Mouse (Mus musculus) heart, embryonic 13.5 days (tissue): ENCODE data around the gene Gpcpd1. TPM values are rescaled to one million over a fixed set of nuclear protein-coding genes. Genes with fewer than 3 reads are reported as not detected.

ENCODE experiments used
- ATAC-seq: fragments of 200-750 bp; cut with Nextera tagmentation; 2 replicates; pipeline ENCODE4 v1.8.0; 2017; ENCODE audit warnings: moderate TSS enrichment; ENCODE audit not compliant: insufficient number of reproducible peaks, low FRiP score, low TSS enrichment; ENCODE audit errors: extremely low read depth
- H3K27ac ChIP-seq: fragments of 300-500 bp; sonication (generic); replicated peaks from 2 replicates; pipeline ENCODE4 v1.5.1; 2015; ENCODE audit warnings: moderate library complexity, mild to moderate bottlenecking, inconsistent platforms
- H3K27me3 ChIP-seq: fragments of 300-500 bp; sonication (generic); replicated peaks from 2 replicates; pipeline ENCODE4 v1.6.1; 2015; ENCODE audit warnings: mild to moderate bottlenecking, inconsistent platforms
- H3K36me3 ChIP-seq: fragments of 300-500 bp; sonication (generic); 2 replicates; pipeline ENCODE4 v1.6.1; 2015; ENCODE audit warnings: mild to moderate bottlenecking, inconsistent platforms
- H3K4me1 ChIP-seq: fragments of 300-500 bp; sonication (generic); 2 replicates; pipeline ENCODE4 v1.6.1; 2015; ENCODE audit warnings: inconsistent platforms
- H3K4me2 ChIP-seq: fragments of 300-500 bp; sonication (generic); 2 replicates; pipeline ENCODE4 v1.6.1; 2015; ENCODE audit warnings: inconsistent platforms, mild to moderate bottlenecking, moderate library complexity
- H3K4me3 ChIP-seq: fragments of 300-500 bp; sonication (generic); 2 replicates; pipeline ENCODE4 v1.5.1; 2015; ENCODE audit warnings: moderate library complexity, mild to moderate bottlenecking, inconsistent platforms
- H3K9ac ChIP-seq: fragments of 300-500 bp; sonication (generic); 2 replicates; pipeline ENCODE4 v1.6.1; 2015; ENCODE audit warnings: inconsistent platforms, mild to moderate bottlenecking, moderate library complexity
- H3K9me3 ChIP-seq: fragments of 300-500 bp; sonication (generic); 2 replicates; pipeline ENCODE4 v1.6.1; 2016; ENCODE audit warnings: inconsistent platforms
- WGBS: fragments of 180-500 bp; shearing (Covaris S2); methylation state at CpG from one replicate; pipeline ENCODE4 v1.1.7; 2015; ENCODE audit warnings: mixed read lengths; 5-methylcytosine and 5-hydroxymethylcytosine counted together
- polyA plus RNA-seq: library from polyadenylated mRNA; unstranded; fragments of >200 nt; fragmentation: Nextera tagmentation; extraction: Ambion mirVana; gene quantifications from 2 replicates; pipeline ENCODE4 v1.2.1, GENCODE M21; 2015

Gpcpd1 gene
- polyA plus RNA-seq, 1 experiment from 2014 or later: 31.6 TPM

GRCm38 (mm10) chr2:132584191-132584590, 3.3 kb downstream of the Gpcpd1 start:
- no peak overlapping the region for H3K4me2 ChIP-seq
- no peaks in the 10 kb centered on the region for H3K9me3 ChIP-seq
- no peak for ATAC-seq
- 61% methylated on average over 1 of the region's 1 CpGs for WGBS
- H3K27me3 ChIP-seq: no peaks in the 10 kb centered on the region
- H3K36me3 ChIP-seq: no peaks in the 10 kb centered on the region
- no peak overlapping the region for H3K9ac ChIP-seq
- no peak overlapping the region for H3K4me3 ChIP-seq
- H3K4me1 ChIP-seq: peaks cover 46% of the 10 kb centered on the region
- H3K27ac ChIP-seq: no peak overlapping the region

GRCm38 (mm10) chr2:132583126-132583525, 4.4 kb downstream of the Gpcpd1 start:
- Histone ChIP-seq H3K27ac (peak overlapping the region; percentile 50), H3K4me1 (peaks cover 46% of the 10 kb centered on the region), H3K4me2 (no peak overlapping the region), H3K4me3 (no peak overlapping the region), H3K9me3 (no peaks in the 10 kb centered on the region), H3K9ac (no peak overlapping the region), H3K36me3 (no peaks in the 10 kb centered on the region), H3K27me3 (no peaks in the 10 kb centered on the region)
- 57% methylated on average over 3 of the region's 3 CpGs for WGBS
- ATAC-seq: no peak

GRCm38 (mm10) chr2:132582227-132582626, 5.3 kb downstream of the Gpcpd1 start:
- Histone ChIP-seq H3K27ac (peak overlapping the region; percentile 74), H3K27me3 (no peaks in the 10 kb centered on the region), H3K36me3 (no peaks in the 10 kb centered on the region), H3K9me3 (no peaks in the 10 kb centered on the region), H3K4me1 (peaks cover 46% of the 10 kb centered on the region), H3K4me2 (no peak overlapping the region), H3K9ac (no peak overlapping the region), H3K4me3 (no peak overlapping the region)
- no peak for ATAC-seq
- 36% methylated on average over 4 of the region's 4 CpGs for WGBS

- no peak overlapping the region for H3K9ac ChIP-seq
- WGBS: 84% methylated on average over 3 of the region's 3 CpGs
- H3K36me3 ChIP-seq: no peaks in the 10 kb centered on the region
- H3K27me3 ChIP-seq: no peaks in the 10 kb centered on the region
- no peak overlapping the region for H3K27ac ChIP-seq
- no peak for ATAC-seq
- no peak overlapping the region for H3K4me3 ChIP-seq
- no peak overlapping the region for H3K4me2 ChIP-seq
- no peaks in the 10 kb centered on the region for H3K9me3 ChIP-seq
- peaks cover 55% of the 10 kb centered on the region for H3K4me1 ChIP-seq
Observed at GRCm38 (mm10) chr2:132579689-132580088, 7.8 kb downstream of the Gpcpd1 start.

GRCm38 (mm10) chr2:132578711-132579110, 8.8 kb downstream of the Gpcpd1 start:
- WGBS: 93% methylated on average over 3 of the region's 3 CpGs
- Histone ChIP-seq H3K9me3 (no peaks in the 10 kb centered on the region), H3K27ac (peak overlapping the region; percentile 99; the same call in 1 of the 2 replicates)

GRCm38 (mm10) chr2:132578059-132578458, 9.5 kb downstream of the Gpcpd1 start:
- WGBS: 2% methylated on average over 38 of the region's 38 CpGs
- H3K27me3 ChIP-seq: no peaks in the 10 kb centered on the region
- H3K4me3 ChIP-seq: peak overlapping the region; percentile 92
- H3K27ac ChIP-seq: peak overlapping the region; percentile 99
- H3K4me2 ChIP-seq: peak overlapping the region; percentile 84
- peaks cover 42% of the 10 kb centered on the region for H3K4me1 ChIP-seq
- H3K9ac ChIP-seq: peak overlapping the region; percentile 97
- H3K36me3 ChIP-seq: no peaks in the 10 kb centered on the region
- no peaks in the 10 kb centered on the region for H3K9me3 ChIP-seq
- ATAC-seq: peak; percentile 94

More at GRCm38 (mm10) chr2:132578711-132579110, 8.8 kb downstream of the Gpcpd1 start:
- peak overlapping the region; percentile 84 for H3K4me2 ChIP-seq
- H3K9ac ChIP-seq: no peak overlapping the region
- peak overlapping the region; percentile 92; the same call in 1 of the 2 replicates for H3K4me3 ChIP-seq
- H3K27me3 ChIP-seq: no peaks in the 10 kb centered on the region
- no peaks in the 10 kb centered on the region for H3K36me3 ChIP-seq
- H3K4me1 ChIP-seq: peaks cover 45% of the 10 kb centered on the region
- ATAC-seq: no peak

- Histone ChIP-seq H3K36me3 (no peaks in the 10 kb centered on the region), H3K4me3 (peak overlapping the region; percentile 92), H3K9ac (peak overlapping the region; percentile 97), H3K9me3 (no peaks in the 10 kb centered on the region), H3K27ac (peak overlapping the region; percentile 99), H3K4me2 (peak overlapping the region; percentile 84), H3K4me1 (peaks cover 37% of the 10 kb centered on the region), H3K27me3 (no peaks in the 10 kb centered on the region)
- WGBS: under 1% methylated on average over 40 of the region's 41 CpGs
- peak; percentile 48 for ATAC-seq
Observed at GRCm38 (mm10) chr2:132577431-132577981, 10.0 kb downstream of the Gpcpd1 start.

GRCm38 (mm10) chr2:132576522-132577135, 10.9 kb downstream of the Gpcpd1 start:
- Histone ChIP-seq H3K27me3 (no peaks in the 10 kb centered on the region), H3K4me2 (peak overlapping the region; percentile 84), H3K36me3 (peaks cover 3% of the 10 kb centered on the region), H3K4me1 (peaks cover 29% of the 10 kb centered on the region), H3K4me3 (peak overlapping the region; percentile 92), H3K9me3 (no peaks in the 10 kb centered on the region), H3K9ac (peak overlapping the region; percentile 97), H3K27ac (peak overlapping the region; percentile 99)
- ATAC-seq: no peak
- WGBS: 45% methylated on average over 3 of the region's 3 CpGs

- Histone ChIP-seq H3K4me3 (peak overlapping the region; percentile 92), H3K4me1 (peaks cover 24% of the 10 kb centered on the region), H3K27me3 (no peaks in the 10 kb centered on the region), H3K27ac (peak overlapping the region; percentile 60), H3K9me3 (no peaks in the 10 kb centered on the region), H3K36me3 (peaks cover 10% of the 10 kb centered on the region), H3K4me2 (peak overlapping the region; percentile 84), H3K9ac (peak overlapping the region; percentile 97)
- ATAC-seq: no peak
- 60% methylated on average over 11 of the region's 11 CpGs for WGBS
Observed at GRCm38 (mm10) chr2:132575759-132576439, 11.6 kb downstream of the Gpcpd1 start.

GRCm38 (mm10) chr2:132575256-132575655, 12.3 kb downstream of the Gpcpd1 start:
- H3K4me3 ChIP-seq: peak overlapping the region; percentile 92
- ATAC-seq: no peak
- H3K27ac ChIP-seq: peak overlapping the region; percentile 60

GRCm38 (mm10) chr2:132573280-132573679, 14.2 kb downstream of the Gpcpd1 start:
- 49% methylated on average over 2 of the region's 2 CpGs for WGBS
- Histone ChIP-seq H3K9ac (no peak overlapping the region), H3K27ac (no peak overlapping the region), H3K27me3 (no peaks in the 10 kb centered on the region), H3K4me2 (peak overlapping the region; percentile 32; the same call in 1 of the 2 replicates), H3K4me1 (peaks cover 24% of the 10 kb centered on the region), H3K36me3 (peaks cover 32% of the 10 kb centered on the region), H3K4me3 (no peak overlapping the region), H3K9me3 (no peaks in the 10 kb centered on the region)
- ATAC-seq: no peak

More at GRCm38 (mm10) chr2:132575256-132575655, 12.3 kb downstream of the Gpcpd1 start:
- peak overlapping the region; percentile 84 for H3K4me2 ChIP-seq
- 66% methylated on average over 3 of the region's 3 CpGs for WGBS
- H3K36me3 ChIP-seq: peaks cover 17% of the 10 kb centered on the region
- peak overlapping the region; percentile 97 for H3K9ac ChIP-seq
- no peaks in the 10 kb centered on the region for H3K27me3 ChIP-seq
- peaks cover 24% of the 10 kb centered on the region for H3K4me1 ChIP-seq
- H3K9me3 ChIP-seq: no peaks in the 10 kb centered on the region
